Mouse (Mus musculus) small intestine, adult 2 months (tissue): ENCODE measurements at regions not wholly inside any gene's neighbourhood (a gene's known extent, or its start where the extent isn't known, plus 50 kb on each side); places are given as distances from the start of the nearest gene placed in this dataset.

Experiments
- CTCF ChIP-seq: fragments of 200-500 bp; IDR thresholded peaks from 2 replicates; pipeline ENCODE4 v1.5.1; 2012; ENCODE audit warnings: low read depth, mild to moderate bottlenecking, control low read depth, inconsistent platforms, low read length, moderate library complexity, mixed read lengths; ENCODE audit not compliant: insufficient replicate concordance, insufficient read length; ENCODE audit errors: extremely low read depth
- POLR2A ChIP-seq: fragments of 200-500 bp; IDR thresholded peaks from 2 replicates; pipeline ENCODE4 v1.6.1; 2012; ENCODE audit warnings: low read depth, mild to moderate bottlenecking, control low read depth, inconsistent platforms, low read length, moderate library complexity

- TF ChIP-seq CTCF (no peak), POLR2A (no peak)
Observed at GRCm38 (mm10) chr13:85359621-85360020, 70.7 kb upstream of the Rasa1 start.
